Mouse (Mus musculus): Measurements from ENCODE around the gene Tbl2. TPM values are rescaled to one million over a fixed set of nuclear protein-coding genes. Genes with fewer than 3 reads are reported as not detected.
A peak's percentile ranks its signal among the peaks of the same experiment; 100 is the strongest.

Tbl2 gene
- polyA plus RNA-seq, 1 experiment from 2014 or later, result 15.6 TPM

DNA sequence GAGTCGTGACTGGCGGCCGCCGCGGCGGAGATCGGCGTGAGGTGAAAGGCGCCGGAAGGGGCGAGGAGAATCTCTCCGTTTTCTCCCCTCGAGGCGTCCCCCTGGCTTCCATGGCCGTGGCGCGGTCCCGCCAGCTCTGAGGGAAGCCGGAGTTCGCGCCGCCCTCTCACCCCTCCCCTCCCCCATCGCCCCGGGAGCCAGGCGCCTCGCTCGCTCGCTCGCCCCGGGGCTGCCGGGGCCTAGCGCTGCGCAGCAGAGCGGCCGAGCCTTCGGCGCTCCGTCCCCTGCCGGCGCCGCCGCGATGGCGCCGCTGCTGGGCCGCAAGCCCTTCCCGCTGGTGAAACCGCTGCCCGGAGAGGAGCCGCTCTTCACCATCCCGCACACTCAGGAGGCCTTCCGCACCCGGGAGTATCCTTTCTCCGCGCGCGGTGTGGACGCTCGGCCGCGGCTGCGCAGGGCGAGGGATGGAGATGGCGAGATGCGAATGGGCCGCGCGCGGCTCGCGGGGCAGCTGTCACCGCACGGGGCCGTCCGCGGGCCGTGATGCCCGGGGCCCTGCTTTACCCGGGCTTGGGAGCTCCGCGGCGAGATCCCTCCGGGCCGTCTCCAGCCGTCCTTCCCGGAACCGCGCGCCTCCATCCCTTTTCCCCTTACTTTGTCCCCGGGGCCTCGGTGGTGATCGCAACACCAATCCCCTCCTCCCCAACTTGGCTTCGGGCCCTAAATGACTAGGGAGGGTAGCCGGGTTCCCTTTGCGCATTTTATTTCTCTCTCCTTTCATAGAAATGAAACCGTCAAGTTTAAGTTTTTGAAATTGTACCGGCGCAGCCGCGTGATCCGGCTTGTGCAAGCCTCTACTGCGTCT, 38.1 kb downstream of the Tbl2 start:
- H3K9ac ChIP-seq, result peak overlapping the region; percentile 90
- WGBS, result under 1% methylated on average over 88 of the region's 102 CpGs
- H3K4me3 ChIP-seq (replicated peaks; ENCODE audit: low read length), result peak overlapping the region; percentile 82
- H3K4me2 ChIP-seq (replicated peaks), result peak overlapping the region; percentile 62
- H3K27ac ChIP-seq, result peak overlapping the region; percentile 93
- peaks cover 27% of the 10 kb centered on the region for H3K4me1 ChIP-seq (replicated peaks; ENCODE audit: control insufficient read depth, insufficient read depth, low read length)
- H3K9me3 ChIP-seq (ENCODE audit: control insufficient read depth, low read length), result no peaks in the 10 kb centered on the region
- peak; percentile 64 for ATAC-seq (ENCODE audit: low FRiP score)
- H3K36me3 ChIP-seq (replicated peaks; ENCODE audit: control insufficient read depth, insufficient read depth), result peaks cover 10% of the 10 kb centered on the region
- DNase-seq (ENCODE audit: low spot score), result peak; percentile 34
- no peaks in the 10 kb centered on the region for H3K27me3 ChIP-seq (ENCODE audit: control insufficient read depth, insufficient read depth, low read length)

DNA sequence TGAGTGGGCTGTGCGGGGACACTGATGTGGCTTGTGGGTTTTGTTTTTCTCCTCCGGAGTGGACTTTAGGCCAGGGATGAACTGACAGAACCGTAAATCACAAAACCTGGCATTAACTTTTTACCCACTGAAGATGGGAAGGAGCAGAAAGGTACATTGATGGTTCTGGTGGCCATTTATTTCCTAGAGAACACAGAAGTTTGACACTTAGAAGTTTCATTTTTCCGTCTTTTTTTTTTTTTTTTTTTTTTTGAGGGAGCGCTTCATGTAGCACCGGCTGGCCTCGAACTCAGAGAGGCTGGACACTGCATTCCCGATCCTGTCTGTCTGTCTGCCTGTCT, 38.7 kb downstream of the Tbl2 start:
- Histone ChIP-seq H3K4me2 (replicated peaks) (peak overlapping the region; percentile 62), H3K27me3 (ENCODE audit: control insufficient read depth, insufficient read depth, low read length) (no peaks in the 10 kb centered on the region), H3K9me3 (ENCODE audit: control insufficient read depth, low read length) (no peaks in the 10 kb centered on the region), H3K9ac (peak overlapping the region; percentile 90), H3K36me3 (replicated peaks; ENCODE audit: control insufficient read depth, insufficient read depth) (peaks cover 4% of the 10 kb centered on the region; the same call in 1 of the 2 replicates), H3K27ac (peak overlapping the region; percentile 93; the same call in 1 of the 2 replicates), H3K4me1 (replicated peaks; ENCODE audit: control insufficient read depth, insufficient read depth, low read length) (peaks cover 27% of the 10 kb centered on the region), H3K4me3 (replicated peaks; ENCODE audit: low read length) (peak overlapping the region; percentile 82)
- DNase-seq (ENCODE audit: low spot score) (no peak), ATAC-seq (ENCODE audit: low FRiP score) (no peak)
- 1% methylated on average over 8 of the region's 8 CpGs for WGBS

DNA sequence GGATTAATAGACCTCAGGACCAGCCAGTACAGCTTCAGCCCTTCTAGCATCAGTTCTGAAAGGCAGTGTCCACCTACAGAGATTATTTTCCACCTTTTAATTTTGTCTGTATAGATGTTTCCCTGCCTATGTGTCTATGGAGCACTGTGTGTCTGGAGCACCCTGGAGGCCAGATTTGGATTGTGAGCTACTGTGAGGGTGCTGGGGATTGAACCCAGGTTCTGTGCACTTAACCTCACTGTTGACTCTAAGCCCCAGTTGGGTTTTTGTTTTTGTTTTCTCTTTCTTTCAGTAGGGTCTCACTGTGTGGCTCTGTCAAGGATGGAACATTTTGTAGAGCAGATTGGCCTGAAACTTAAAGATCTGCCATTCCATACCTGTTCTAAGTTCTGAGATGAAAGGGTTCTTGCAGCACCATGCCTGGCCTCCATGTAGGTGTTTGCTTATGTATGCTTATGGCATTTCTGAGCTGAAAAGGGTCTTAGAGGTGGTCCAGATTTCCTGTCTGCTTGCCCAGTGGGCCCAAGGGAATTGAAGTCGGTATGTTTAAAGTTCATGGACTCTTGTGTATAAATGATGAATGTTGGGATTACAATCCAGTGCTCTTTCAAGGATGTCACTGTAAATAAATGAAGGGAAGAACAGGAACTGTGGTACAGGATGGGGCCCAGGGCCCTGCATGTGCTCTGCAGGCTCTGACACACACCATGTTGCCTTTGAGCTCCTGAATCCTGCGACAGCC, 40.0 kb downstream of the Tbl2 start:
- Histone ChIP-seq H3K27ac (no peak overlapping the region), H3K27me3 (ENCODE audit: control insufficient read depth, insufficient read depth, low read length) (no peaks in the 10 kb centered on the region), H3K4me3 (replicated peaks; ENCODE audit: low read length) (peak overlapping the region; percentile 82), H3K9ac (peak overlapping the region; percentile 90), H3K4me1 (replicated peaks; ENCODE audit: control insufficient read depth, insufficient read depth, low read length) (peaks cover 27% of the 10 kb centered on the region), H3K36me3 (replicated peaks; ENCODE audit: control insufficient read depth, insufficient read depth) (peaks cover 6% of the 10 kb centered on the region; the same call in 1 of the 2 replicates), H3K4me2 (replicated peaks) (peak overlapping the region; percentile 62), H3K9me3 (ENCODE audit: control insufficient read depth, low read length) (no peaks in the 10 kb centered on the region)
- DNase-seq (ENCODE audit: low spot score) (no peak), ATAC-seq (ENCODE audit: low FRiP score) (no peak)
- 54% methylated on average over 2 of the region's 2 CpGs for WGBS

DNA sequence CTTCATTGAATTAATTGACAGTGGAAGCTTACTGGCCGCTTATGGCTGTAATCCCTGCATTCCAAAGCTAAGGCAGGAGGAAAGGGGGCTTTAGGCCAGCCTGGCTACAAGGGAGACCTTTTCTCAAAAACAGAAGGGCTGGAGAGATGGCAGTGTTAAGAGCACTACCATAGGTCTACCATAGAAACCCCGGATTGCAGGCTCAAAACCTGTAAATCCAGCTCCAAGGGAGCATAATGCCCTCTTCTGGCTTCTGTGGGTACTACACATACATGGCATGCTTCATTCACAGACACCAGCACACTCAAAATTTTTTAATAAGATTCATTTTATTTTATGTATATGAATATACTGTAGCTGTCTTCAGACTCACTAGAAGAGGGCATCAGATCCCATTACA, 42.2 kb downstream of the Tbl2 start:
- H3K9ac ChIP-seq, result no peak overlapping the region
- no peak overlapping the region for H3K4me3 ChIP-seq (replicated peaks; ENCODE audit: low read length)
- DNase-seq (ENCODE audit: low spot score) (peak; percentile 79), ATAC-seq (ENCODE audit: low FRiP score) (no peak)
- peaks cover 22% of the 10 kb centered on the region for H3K4me1 ChIP-seq (replicated peaks; ENCODE audit: control insufficient read depth, insufficient read depth, low read length)
- no peaks in the 10 kb centered on the region for H3K27me3 ChIP-seq (ENCODE audit: control insufficient read depth, insufficient read depth, low read length)
- peaks cover 25% of the 10 kb centered on the region for H3K36me3 ChIP-seq (replicated peaks; ENCODE audit: control insufficient read depth, insufficient read depth)
- H3K9me3 ChIP-seq (ENCODE audit: control insufficient read depth, low read length), result no peaks in the 10 kb centered on the region
- no peak overlapping the region for H3K27ac ChIP-seq
- 42% methylated on average over 2 of the region's 2 CpGs for WGBS
- H3K4me2 ChIP-seq (replicated peaks), result 0 out of 2 replicates have a peak overlapping the region, but pooled peaks have one; percentile 10

DNA sequence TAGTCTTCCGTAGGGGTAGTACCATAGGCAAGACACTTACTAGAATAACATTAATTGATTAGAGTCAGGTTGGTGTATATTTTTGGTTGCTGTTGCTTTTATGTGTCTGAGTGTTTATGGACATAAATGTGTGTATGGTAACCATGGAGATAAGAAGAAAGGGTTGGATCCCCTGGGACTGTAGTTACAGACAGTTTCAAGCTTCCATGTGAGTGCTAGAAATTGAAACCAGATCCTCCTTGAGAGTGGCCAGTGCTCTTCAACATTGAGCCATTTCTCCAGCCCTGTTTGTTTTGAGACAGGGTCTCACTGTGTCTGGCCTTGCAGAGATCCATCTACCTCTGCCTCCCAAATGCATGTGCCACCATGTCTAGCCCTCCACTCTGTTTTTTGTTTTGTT, 43.0 kb downstream of the Tbl2 start:
- no peak for DNase-seq (ENCODE audit: low spot score)
- WGBS, result 92% methylated on average over 1 of the region's 1 CpGs

DNA sequence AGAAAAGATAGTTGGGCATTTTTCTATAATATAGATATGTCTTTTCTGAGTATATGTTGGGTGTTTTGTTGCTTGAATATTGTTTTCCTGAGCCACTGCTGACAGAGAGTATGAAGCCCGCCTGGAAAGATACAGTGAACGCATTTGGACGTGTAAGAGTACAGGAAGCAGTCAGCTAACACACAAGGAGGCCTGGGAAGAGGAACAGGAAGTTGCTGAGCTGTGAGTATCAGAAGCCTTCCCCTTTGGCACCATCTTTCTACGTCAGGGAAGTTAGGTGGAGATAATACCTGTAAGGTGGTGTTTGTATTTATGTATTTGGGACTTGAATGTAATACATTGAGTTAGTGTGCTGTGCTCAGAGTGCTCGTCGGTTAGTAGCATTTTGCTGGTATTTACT, 46.9 kb downstream of the Tbl2 start:
- ATAC-seq (ENCODE audit: low FRiP score), result no peak

More for the DNA sequence above, 43.0 kb downstream of the Tbl2 start:
- no peak for ATAC-seq (ENCODE audit: low FRiP score)
- Histone ChIP-seq H3K4me2 (replicated peaks) (no peak overlapping the region), H3K36me3 (replicated peaks; ENCODE audit: control insufficient read depth, insufficient read depth) (peaks cover 31% of the 10 kb centered on the region), H3K9me3 (ENCODE audit: control insufficient read depth, low read length) (no peaks in the 10 kb centered on the region), H3K4me3 (replicated peaks; ENCODE audit: low read length) (no peak overlapping the region), H3K27ac (no peak overlapping the region), H3K9ac (0 out of 2 replicates have a peak overlapping the region, but pooled peaks have one; percentile 16), H3K4me1 (replicated peaks; ENCODE audit: control insufficient read depth, insufficient read depth, low read length) (peaks cover 22% of the 10 kb centered on the region), H3K27me3 (ENCODE audit: control insufficient read depth, insufficient read depth, low read length) (no peaks in the 10 kb centered on the region)

DNA sequence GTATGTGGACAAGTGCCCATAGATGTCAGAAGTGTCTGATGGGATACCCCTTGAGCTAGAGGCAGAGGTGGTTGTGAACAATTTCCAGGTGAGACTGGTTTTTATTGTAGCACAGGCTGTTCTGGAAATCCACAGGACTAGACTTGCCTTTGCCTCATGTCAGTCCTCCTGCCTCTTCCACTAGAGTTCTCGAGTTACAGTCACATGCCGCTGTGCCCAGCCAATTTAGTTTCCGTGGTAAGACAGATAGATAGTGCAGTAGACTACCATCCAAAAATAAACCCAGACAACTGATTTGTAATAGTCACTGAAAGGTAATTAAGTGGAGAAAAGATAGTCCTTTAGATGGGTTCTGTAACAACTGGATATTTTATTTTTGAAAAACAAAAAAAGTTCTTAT, 53.3 kb downstream of the Tbl2 start:
- WGBS, result 90% methylated on average over 3 of the region's 3 CpGs
- ATAC-seq (ENCODE audit: low FRiP score) (no peak), DNase-seq (ENCODE audit: low spot score) (no peak)
- H3K4me2 ChIP-seq (replicated peaks), result no peak overlapping the region
- no peak overlapping the region for H3K27ac ChIP-seq
- H3K36me3 ChIP-seq (replicated peaks; ENCODE audit: control insufficient read depth, insufficient read depth), result peaks cover 79% of the 10 kb centered on the region
- no peaks in the 10 kb centered on the region for H3K4me1 ChIP-seq (replicated peaks; ENCODE audit: control insufficient read depth, insufficient read depth, low read length)
- H3K9ac ChIP-seq, result no peak overlapping the region
- H3K9me3 ChIP-seq (ENCODE audit: control insufficient read depth, low read length), result no peaks in the 10 kb centered on the region
- no peaks in the 10 kb centered on the region for H3K27me3 ChIP-seq (ENCODE audit: control insufficient read depth, insufficient read depth, low read length)
- H3K4me3 ChIP-seq (replicated peaks; ENCODE audit: low read length), result no peak overlapping the region

More for the DNA sequence above, 46.9 kb downstream of the Tbl2 start:
- Histone ChIP-seq H3K27me3 (ENCODE audit: control insufficient read depth, insufficient read depth, low read length) (no peaks in the 10 kb centered on the region), H3K9ac (no peak overlapping the region), H3K4me3 (replicated peaks; ENCODE audit: low read length) (no peak overlapping the region), H3K4me2 (replicated peaks) (no peak overlapping the region), H3K9me3 (ENCODE audit: control insufficient read depth, low read length) (no peaks in the 10 kb centered on the region), H3K4me1 (replicated peaks; ENCODE audit: control insufficient read depth, insufficient read depth, low read length) (peaks cover 2% of the 10 kb centered on the region; the same call in 1 of the 2 replicates), H3K27ac (no peak overlapping the region), H3K36me3 (replicated peaks; ENCODE audit: control insufficient read depth, insufficient read depth) (peaks cover 60% of the 10 kb centered on the region)
- 89% methylated on average over 6 of the region's 6 CpGs for WGBS
- DNase-seq (ENCODE audit: low spot score), result no peak

DNA sequence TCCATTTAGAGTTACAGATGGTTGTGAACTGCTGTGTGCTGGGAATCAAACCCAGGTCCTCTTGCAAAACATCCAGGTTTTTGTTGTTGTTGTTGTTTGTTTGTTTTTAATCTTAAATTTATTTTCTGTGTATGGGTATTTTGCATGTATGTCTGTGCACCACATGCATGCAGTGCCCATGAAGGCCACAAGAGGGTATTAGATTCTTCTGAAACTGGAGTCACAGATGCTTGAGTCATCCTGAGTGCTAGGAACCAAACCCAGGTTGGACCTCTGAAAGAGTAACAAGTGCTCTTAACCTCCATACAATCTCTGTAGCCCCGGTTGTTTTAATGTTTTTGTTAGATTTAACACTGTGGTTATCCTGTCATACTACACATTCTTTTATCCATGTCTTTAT, 58.7 kb downstream of the Tbl2 start:
- H3K4me1 ChIP-seq (replicated peaks; ENCODE audit: control insufficient read depth, insufficient read depth, low read length), result no peaks in the 10 kb centered on the region
- DNase-seq (ENCODE audit: low spot score) (no peak), ATAC-seq (ENCODE audit: low FRiP score) (no peak)
- WGBS, result 94% methylated on average over 1 of the region's 1 CpGs
- H3K36me3 ChIP-seq (replicated peaks; ENCODE audit: control insufficient read depth, insufficient read depth), result peaks cover 86% of the 10 kb centered on the region
- no peaks in the 10 kb centered on the region for H3K27me3 ChIP-seq (ENCODE audit: control insufficient read depth, insufficient read depth, low read length)
- no peak overlapping the region for H3K4me2 ChIP-seq (replicated peaks)
- H3K27ac ChIP-seq, result no peak overlapping the region
- H3K9me3 ChIP-seq (ENCODE audit: control insufficient read depth, low read length), result no peaks in the 10 kb centered on the region
- no peak overlapping the region for H3K4me3 ChIP-seq (replicated peaks; ENCODE audit: low read length)
- H3K9ac ChIP-seq, result no peak overlapping the region

All from hindbrain, embryonic 14.5 days (tissue).